Mouse (Mus musculus) megakaryocyte-erythroid progenitor cell, adult 5-6 weeks (primary cell): Measurements from ENCODE around the gene Galnt16. TPM values are rescaled to one million over a fixed set of nuclear protein-coding genes. Genes with fewer than 3 reads are reported as not detected.
A peak's percentile ranks its signal among the peaks of the same experiment; 100 is the strongest.

Experiments
- ATAC-seq: replicated peaks from 2 replicates; pipeline ENCODE4 v1.8.0; 2016; ENCODE audit warnings: mild to moderate bottlenecking, inconsistent platforms; ENCODE audit not compliant: severe bottlenecking, poor library complexity, low FRiP score, low TSS enrichment
- total RNA-seq, 2 experiments: library from RNA; stranded (forward) in 1 of 2; stranded (reverse) in 1 of 2; fragments of 200-1000, 215-1000 nt in 1 of 2; fragments of >200 nt in 1 of 2; fragmentation: Nextera tagmentation in 1 of 2; gene quantifications; 2 replicates each; pipeline ENCODE4 v1.2.3; 2014 to 2017

The Galnt16 gene
- total RNA-seq (2014; fragmentation: Nextera tagmentation) (not detected in 2 replicates), total RNA-seq (2017) (not detected in 2 replicates)

DNA sequence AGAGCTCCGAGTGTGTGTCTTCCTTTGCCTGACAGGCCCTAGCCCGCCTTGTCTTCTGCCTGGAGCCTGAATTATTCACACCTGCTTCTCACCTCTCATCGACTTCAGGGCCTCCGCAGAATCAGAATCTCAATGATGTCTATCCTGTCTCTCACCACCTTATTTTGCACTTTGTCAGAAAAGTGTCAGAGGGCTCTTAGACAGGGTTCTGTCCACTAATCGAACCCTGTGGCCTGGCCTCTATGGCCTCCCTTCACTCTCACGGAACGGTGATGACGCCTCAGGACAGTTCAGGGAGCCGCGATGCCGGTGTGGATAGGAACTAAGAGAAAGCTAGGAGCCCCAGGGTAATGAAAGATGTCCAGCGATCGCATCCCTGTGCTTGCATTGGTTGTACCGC, at the start of gene Galnt16:
Gene Galnt16, plus strand, starts transcription at position 301 of the 400 bp plus-strand sequence.
- no peak for ATAC-seq

GRCm38 (mm10) chr12:80470206-80470605, 47.9 kb upstream of the Galnt16 start:
- ATAC-seq = no peak

- ATAC-seq = no peak
These were observed 46.2 kb upstream of the Galnt16 start for GRCm38 (mm10) chr12:80471926-80472325.

GRCm38 (mm10) chr12:80473731-80474130, 44.3 kb upstream of the Galnt16 start:
- peak; percentile 55 for ATAC-seq

GRCm38 (mm10) chr12:80479986-80480385, 38.1 kb upstream of the Galnt16 start:
- no peak for ATAC-seq

- no peak for ATAC-seq
These were observed 34.7 kb upstream of the Galnt16 start for GRCm38 (mm10) chr12:80483397-80483796.

- ATAC-seq = no peak
These were observed 24.8 kb upstream of the Galnt16 start for GRCm38 (mm10) chr12:80493311-80493710.

- no peak for ATAC-seq
These were observed 22.4 kb upstream of the Galnt16 start for GRCm38 (mm10) chr12:80495691-80496090.

DNA sequence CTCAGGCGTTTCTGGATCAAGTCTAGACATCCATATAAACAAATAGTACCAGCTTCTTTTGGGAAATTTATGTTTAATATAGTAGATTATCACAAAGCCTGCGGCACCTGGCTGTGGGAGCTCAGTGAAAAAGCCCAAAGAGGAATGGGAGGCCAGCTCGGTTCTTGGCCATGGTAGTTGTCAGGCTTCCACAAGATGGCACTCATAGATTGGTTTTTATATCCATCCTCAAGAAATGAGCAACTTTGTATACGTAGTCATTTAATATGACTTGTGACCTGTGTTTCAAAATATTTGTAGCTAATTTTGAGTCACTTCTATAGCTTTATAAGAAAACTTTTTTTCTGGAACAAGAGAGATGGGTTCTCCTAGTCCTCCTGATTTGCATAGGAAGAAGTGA, 19.7 kb upstream of the Galnt16 start:
- no peak for ATAC-seq

GRCm38 (mm10) chr12:80500506-80500905, 17.6 kb upstream of the Galnt16 start:
- no peak for ATAC-seq

GRCm38 (mm10) chr12:80504718-80505117, 13.4 kb upstream of the Galnt16 start:
- ATAC-seq = no peak

- no peak for ATAC-seq
These were observed 10.9 kb upstream of the Galnt16 start for GRCm38 (mm10) chr12:80507041-80507745.

DNA sequence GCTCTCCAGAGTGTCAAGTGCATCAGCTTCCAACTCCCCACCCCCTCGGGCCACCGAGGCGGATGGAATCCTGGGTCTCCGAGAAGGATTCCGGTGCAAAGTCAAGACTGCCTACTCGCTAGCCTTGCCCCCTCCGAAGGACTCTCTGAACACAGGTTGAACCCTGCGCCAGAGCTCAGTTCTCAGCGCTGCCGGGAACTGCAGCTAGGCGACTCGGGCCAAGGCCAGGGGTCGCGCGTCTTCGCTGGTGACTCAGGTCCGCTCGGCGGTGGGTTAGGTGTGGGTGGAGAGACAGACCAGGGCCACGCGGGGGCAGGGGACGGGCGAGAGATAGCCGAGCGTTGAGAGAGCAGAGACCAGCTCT, 298 bp downstream of the Galnt16 start:
- ATAC-seq = no peak

- ATAC-seq = no peak
These were observed 912 bp downstream of the Galnt16 start for GRCm38 (mm10) chr12:80518757-80519620.

GRCm38 (mm10) chr12:80519621-80520332, 1.7 kb downstream of the Galnt16 start:
- ATAC-seq = no peak

GRCm38 (mm10) chr12:80522006-80522405, 3.9 kb downstream of the Galnt16 start:
- no peak for ATAC-seq

DNA sequence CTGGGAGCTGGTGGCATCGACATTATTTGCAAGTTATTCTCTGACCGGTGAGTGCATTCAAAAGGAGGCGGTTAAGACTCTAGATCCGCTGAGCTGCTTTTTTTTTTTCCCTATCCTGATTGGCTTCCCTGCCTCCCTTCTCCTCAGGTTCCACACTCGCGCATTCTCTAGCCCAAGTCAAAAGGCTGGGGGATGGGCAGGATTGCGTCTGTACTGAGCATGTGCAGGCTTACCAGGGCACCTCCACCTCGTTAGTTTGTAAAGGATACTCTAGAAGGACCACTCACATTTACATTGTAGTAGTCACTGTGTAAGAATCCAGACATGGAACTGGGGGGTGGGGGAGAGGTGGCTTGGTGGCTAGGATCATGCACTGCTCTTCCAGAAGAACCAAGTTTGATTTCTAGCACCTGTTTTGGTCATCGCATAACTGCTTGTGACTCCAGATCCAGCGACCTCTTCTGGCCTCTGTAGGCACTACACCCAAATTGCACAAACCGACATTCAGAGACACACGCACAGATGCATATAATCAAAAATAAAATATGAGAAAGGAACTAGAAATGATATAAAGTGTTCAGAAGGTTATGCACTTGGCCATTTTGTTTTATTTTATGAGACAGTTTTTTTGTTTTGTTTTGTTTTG, 6.3 kb downstream of the Galnt16 start:
- ATAC-seq = no peak

DNA sequence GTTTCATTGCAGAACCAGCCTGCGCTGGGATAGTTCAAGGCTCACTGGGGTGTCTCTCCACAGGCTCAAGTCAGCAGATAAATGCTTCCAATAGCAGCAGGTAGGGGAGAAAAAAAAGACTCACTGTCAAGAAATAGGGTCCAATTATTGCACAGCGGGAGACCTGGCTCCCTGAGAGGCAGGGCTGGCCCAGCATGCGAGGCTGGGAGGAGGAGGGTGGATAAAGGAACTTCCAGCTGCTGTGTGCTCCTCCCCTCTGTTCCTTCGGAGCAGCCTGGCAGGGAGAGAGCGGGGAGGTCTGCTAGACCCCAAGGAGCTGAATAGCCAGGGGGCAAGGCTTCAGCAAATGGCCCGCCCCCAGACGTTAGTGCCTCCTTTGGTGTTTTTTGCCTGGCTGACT, 7.4 kb downstream of the Galnt16 start:
- no peak for ATAC-seq

DNA sequence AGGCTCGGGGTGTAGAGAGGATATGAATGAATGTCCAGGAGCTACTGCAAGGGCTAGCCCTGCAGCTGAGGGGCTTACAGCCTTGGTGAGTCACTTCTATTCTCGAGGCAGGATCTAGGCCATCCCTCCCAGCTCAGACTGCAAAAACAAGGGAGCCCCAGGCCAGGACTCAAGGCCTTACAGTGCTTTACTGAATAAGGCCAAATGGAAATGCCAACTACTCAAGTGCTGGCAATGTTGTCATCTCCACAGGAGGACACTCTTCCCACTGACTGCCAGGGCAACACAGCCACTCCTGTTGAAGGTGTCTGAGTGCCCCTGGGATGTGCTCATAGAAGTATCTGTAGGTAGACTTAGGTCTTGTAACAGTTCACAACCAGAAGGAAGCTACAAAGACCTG, 8.4 kb downstream of the Galnt16 start:
- ATAC-seq = no peak
